Mouse (Mus musculus): ENCODE measurements around the gene Omt2a. TPM values are rescaled to one million over a fixed set of nuclear protein-coding genes. Genes with fewer than 3 reads are reported as not detected.
"Not testable (repeated sequence)": the region's sequence is repeated elsewhere in the genome, so short reads cannot be mapped to it uniquely, and the experiment has no call there.

Gene Omt2a
- polyA plus RNA-seq, 1 experiment from 2014 or later, result not detected

DNA sequence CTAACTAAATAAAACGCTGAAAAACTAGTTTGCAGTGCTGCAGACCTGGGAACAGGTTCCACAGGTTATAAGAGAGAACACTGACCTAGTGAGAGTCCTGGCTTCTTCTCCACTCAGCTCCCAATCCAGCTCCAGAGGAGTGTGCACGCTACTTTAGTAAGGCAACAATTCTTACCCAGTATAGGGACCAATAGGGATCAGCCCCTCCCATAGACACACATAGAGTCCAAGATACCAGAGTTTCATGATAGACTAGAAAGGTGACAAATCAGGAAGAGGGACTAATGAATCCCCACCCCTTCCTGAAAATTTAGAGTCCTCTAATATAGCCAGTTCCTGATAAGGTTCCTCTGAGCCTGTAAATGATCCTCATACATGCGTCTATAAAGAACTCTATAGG, 32.4 kb upstream of the Omt2a start:
- no peaks in the 10 kb centered on the region for H3K27me3 ChIP-seq (replicated peaks)
- H3K4me1 ChIP-seq, result no peaks in the 10 kb centered on the region
- H3K36me3 ChIP-seq, result no peaks in the 10 kb centered on the region
- peak; percentile 76 for ATAC-seq (ENCODE audit: insufficient read depth, low FRiP score, low read depth)
- no peak overlapping the region for H3K4me2 ChIP-seq
- H3K9me3 ChIP-seq, result no peaks in the 10 kb centered on the region
- 41% methylated on average over 3 of the region's 3 CpGs for WGBS
- H3K9ac ChIP-seq, result no peak overlapping the region
- no peak overlapping the region for H3K27ac ChIP-seq
- H3K4me3 ChIP-seq (replicated peaks), result no peak overlapping the region

DNA sequence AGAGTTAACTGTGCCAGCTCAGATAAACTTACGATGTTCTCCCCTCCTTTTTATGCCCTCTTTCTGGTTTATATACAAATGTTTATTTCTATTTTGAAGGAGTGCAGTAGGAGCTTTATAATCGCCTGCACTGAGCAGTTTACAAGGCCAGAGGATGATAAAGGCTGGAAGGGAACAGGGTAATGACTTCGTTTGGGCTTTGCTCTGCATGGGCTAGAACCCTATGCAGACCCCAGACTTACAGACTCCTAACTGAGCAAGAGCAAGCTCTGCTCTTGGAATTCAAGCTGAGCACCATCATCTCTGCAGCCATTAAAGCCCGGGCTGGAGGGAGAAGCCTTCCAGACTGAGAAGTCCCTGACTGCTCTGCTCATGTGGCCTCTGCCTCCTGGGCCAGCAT, 30.6 kb upstream of the Omt2a start:
- H3K9ac ChIP-seq; H3K27ac ChIP-seq; H3K4me3 ChIP-seq (replicated peaks); H3K9me3 ChIP-seq; H3K27me3 ChIP-seq (replicated peaks); H3K4me2 ChIP-seq; H3K4me1 ChIP-seq; H3K36me3 ChIP-seq; ATAC-seq (ENCODE audit: insufficient read depth, low FRiP score, low read depth): not testable (repeated sequence)
- 51% methylated on average over 4 of the region's 4 CpGs for WGBS

DNA sequence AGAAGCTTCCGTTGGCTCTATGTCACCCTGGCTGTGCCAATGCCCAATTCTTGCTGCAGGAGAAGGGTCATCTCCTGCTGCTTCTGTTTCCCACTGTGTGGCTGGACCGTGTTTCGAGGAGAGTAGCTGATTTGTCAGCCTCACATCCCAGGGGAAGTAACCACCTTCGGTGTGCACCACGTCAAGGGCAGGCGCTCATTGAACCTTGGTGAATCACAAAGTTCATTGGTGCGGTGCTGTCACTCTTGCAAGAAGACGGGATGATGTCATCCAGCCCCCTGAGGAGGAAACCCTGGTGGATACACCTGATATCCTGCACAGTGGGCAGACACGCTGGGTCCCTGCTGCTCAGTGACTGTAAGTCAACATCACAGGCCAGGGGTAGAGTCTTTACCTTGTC, 28.5 kb upstream of the Omt2a start:
- H3K4me2 ChIP-seq; H3K27ac ChIP-seq; ATAC-seq (ENCODE audit: insufficient read depth, low FRiP score, low read depth); H3K4me3 ChIP-seq (replicated peaks); H3K27me3 ChIP-seq (replicated peaks); H3K4me1 ChIP-seq; H3K36me3 ChIP-seq; H3K9me3 ChIP-seq; H3K9ac ChIP-seq: not testable (repeated sequence)
- 84% methylated on average over 9 of the region's 9 CpGs for WGBS

DNA sequence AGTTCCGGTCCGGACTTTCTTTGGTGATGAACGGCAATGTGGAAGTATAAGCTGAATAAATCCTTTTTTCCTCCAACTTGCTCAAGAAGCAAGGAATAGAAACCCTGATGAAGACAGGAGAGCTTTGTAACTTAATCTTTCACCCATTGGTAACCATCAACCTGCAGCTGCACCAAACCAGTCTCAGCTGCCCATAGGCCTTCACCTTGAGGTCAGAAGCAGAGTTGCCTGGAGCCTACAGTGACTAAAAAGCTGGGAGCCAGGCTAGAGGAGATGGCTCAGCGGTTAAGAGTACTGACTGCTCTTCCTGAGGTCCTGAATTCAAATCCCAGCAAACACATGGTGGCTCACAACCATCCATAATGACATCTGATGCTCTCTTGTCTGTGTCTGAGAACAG, 27.9 kb upstream of the Omt2a start:
- not testable (repeated sequence) for H3K4me2 ChIP-seq; H3K4me3 ChIP-seq (replicated peaks); H3K9ac ChIP-seq; H3K9me3 ChIP-seq; H3K4me1 ChIP-seq; H3K27ac ChIP-seq; H3K36me3 ChIP-seq; H3K27me3 ChIP-seq (replicated peaks); ATAC-seq (ENCODE audit: insufficient read depth, low FRiP score, low read depth)
- 81% methylated on average over 4 of the region's 4 CpGs for WGBS

DNA sequence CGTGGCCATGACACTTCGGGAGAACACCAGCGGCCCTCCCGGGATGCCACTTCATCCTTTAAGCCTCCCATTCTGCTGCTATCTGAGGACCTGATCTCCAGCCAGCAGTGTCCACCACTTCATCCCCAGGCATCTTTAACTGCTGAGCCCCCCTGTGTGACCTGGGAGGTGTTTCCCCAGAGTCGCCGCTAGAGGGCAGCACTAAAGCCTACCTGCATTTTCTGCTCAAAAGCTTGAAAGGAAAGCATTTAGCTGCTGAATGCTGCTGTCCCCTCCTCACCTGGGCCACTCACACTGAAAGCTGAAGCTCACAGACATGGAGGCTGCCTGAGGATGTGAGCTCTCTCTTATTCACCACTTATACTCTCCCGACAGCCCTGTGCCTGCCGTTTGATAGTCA, 25.7 kb upstream of the Omt2a start:
- H3K9me3 ChIP-seq; H3K4me3 ChIP-seq (replicated peaks); H3K4me2 ChIP-seq; ATAC-seq (ENCODE audit: insufficient read depth, low FRiP score, low read depth); H3K36me3 ChIP-seq; H3K9ac ChIP-seq; H3K27me3 ChIP-seq (replicated peaks); H3K4me1 ChIP-seq; H3K27ac ChIP-seq: not testable (repeated sequence)
- whole genome bisulfite sequencing, result 14% methylated on average over 8 of the region's 8 CpGs

DNA sequence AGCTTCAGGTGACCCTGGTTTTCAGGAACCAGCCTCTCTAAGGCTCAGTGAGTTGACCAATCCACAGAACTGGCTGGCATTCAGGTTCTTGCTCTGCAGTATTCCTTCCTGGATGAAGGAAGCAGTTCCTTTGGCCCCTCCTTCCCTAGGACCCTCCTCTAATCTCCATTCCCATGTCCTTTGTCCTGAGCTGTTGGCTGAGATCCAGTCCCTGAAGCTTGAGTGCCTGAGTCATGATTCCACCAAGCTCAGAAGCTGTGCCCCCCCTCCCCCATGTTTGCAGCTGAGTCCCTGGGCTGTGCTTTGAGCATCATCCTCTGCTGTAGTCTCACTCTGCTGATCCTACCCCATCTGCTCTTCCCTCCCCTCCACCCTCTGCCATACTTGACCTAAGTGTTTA, 22.5 kb upstream of the Omt2a start:
- not testable (repeated sequence) for H3K27me3 ChIP-seq (replicated peaks); H3K4me3 ChIP-seq (replicated peaks); H3K36me3 ChIP-seq; H3K4me2 ChIP-seq; ATAC-seq (ENCODE audit: insufficient read depth, low FRiP score, low read depth); H3K9ac ChIP-seq; H3K4me1 ChIP-seq; H3K27ac ChIP-seq; H3K9me3 ChIP-seq

DNA sequence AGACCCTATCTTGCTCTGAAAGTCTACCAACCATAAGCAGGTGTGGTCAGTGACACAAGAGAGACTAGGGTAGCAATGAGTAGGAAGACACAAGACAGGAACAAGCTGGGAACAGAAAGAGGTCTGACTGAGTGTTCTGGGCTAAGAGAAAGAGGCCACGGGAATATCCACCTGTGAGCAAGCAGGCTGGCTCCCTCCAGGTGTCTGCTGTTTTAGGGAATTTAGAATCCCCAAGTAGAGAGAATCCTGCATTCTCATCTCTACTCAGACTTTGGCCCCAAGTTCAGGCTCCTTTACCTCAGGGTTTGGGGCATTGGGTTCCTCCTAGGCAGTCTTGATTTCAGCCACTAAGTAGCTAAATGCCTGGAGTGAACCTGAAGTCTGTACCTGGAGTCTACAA, 12.7 kb upstream of the Omt2a start, which contains the start of gene Omt2b:
TSS of gene Omt2b (plus strand) at position 301 of the 400 bp plus-strand sequence.
- WGBS, result 91% methylated on average over 1 of the region's 1 CpGs
- ATAC-seq (ENCODE audit: insufficient read depth, low FRiP score, low read depth); H3K27ac ChIP-seq; H3K4me1 ChIP-seq; H3K36me3 ChIP-seq; H3K4me3 ChIP-seq (replicated peaks); H3K9ac ChIP-seq; H3K27me3 ChIP-seq (replicated peaks); H3K4me2 ChIP-seq; H3K9me3 ChIP-seq: not testable (repeated sequence)

DNA sequence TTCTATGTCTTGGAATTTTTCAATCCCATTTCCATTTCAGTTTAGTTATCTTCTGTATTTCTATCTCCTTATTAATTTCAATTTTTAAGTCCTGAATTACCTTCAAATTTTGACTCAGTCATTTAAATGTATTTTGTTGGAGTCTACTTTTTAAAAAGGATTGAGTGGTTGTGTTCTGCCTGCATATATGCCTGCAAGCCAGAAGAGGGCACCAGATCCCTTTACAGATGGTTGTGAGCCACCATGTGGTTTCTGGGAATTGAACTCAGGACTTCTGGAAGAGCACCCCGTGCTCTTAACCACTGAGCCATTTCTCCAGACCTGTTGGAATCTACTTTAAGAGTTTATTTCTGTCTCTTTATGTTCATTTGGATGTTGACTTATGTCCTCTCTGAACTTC, 4.9 kb upstream of the Omt2a start:
- H3K9me3 ChIP-seq, result no peaks in the 10 kb centered on the region
- H3K36me3 ChIP-seq, result no peaks in the 10 kb centered on the region
- H3K27ac ChIP-seq, result no peak overlapping the region
- 21% methylated on average over 1 of the region's 1 CpGs for WGBS
- no peak overlapping the region for H3K4me2 ChIP-seq
- H3K4me1 ChIP-seq, result no peaks in the 10 kb centered on the region
- H3K9ac ChIP-seq, result no peak overlapping the region
- no peak overlapping the region for H3K4me3 ChIP-seq (replicated peaks)
- ATAC-seq (ENCODE audit: insufficient read depth, low FRiP score, low read depth), result no peak
- H3K27me3 ChIP-seq (replicated peaks), result no peaks in the 10 kb centered on the region

DNA sequence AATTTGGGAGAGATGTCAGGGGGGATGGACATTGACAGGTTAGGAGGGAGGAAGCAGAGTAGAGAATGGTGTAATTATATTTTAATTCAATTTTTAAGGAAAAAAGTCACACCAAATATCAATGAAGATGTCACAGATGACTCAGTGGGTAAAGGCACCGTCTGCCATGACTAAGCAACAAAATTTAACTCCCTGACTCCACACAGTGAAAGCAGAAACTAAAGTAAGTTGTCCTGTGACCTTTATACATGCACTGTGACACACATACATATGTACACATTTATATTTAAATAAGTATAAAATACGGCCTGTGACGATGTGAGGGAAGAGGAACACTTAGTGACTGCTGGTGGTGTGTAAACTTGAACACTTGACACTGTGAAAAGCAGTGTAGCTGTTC, 6.5 kb downstream of the Omt2a start:
- H3K4me3 ChIP-seq (replicated peaks); H3K4me1 ChIP-seq; H3K27me3 ChIP-seq (replicated peaks); H3K36me3 ChIP-seq; H3K9ac ChIP-seq; H3K27ac ChIP-seq; ATAC-seq (ENCODE audit: insufficient read depth, low FRiP score, low read depth); H3K9me3 ChIP-seq; H3K4me2 ChIP-seq: not testable (repeated sequence)
- WGBS, result 71% methylated on average over 3 of the region's 3 CpGs

DNA sequence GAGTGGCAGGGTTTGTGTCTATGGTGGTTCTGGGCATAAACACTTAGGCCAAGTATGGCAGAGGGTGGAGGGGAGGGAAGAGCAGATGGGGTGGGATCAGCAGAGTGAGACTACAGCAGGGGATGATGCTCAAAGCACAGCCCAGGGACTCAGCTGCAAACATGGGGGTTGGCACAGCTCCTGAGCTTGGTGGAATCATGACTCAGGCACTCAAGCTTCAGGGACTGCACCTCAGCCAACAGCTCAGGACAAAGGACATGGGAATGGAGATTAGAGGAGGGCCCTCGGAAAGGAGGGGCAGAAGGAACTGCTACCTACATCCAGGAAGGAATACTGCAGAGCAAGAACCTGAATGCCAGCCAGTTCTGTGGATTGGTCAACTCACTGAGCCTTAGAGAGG, 15.5 kb downstream of the Omt2a start:
- not testable (repeated sequence) for H3K9ac ChIP-seq; H3K27ac ChIP-seq; H3K4me3 ChIP-seq (replicated peaks); H3K4me1 ChIP-seq; H3K4me2 ChIP-seq; H3K36me3 ChIP-seq; H3K9me3 ChIP-seq; H3K27me3 ChIP-seq (replicated peaks)
- 67% methylated on average over 1 of the region's 1 CpGs for WGBS
- 0 out of 2 replicates have a peak, but pooled peaks have one; percentile 18 for ATAC-seq (ENCODE audit: insufficient read depth, low FRiP score, low read depth)

DNA sequence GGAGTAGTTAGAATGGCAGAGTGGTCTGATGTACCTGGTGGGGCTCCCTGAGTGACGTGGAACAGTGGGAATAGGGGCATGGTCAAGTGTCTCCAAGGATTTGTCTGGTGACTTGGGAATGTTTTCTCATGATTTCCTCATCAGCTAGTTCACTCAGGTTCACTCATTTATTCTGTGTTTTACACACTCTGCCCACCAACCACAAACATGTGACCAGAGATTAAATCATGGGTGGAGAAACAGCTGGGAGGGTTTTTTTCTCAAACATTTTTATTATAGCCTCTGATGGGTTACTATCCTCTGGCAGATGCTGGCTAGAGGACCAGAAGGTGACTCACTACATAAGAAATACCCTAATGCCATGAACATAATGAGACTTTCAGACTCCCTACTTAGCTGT, 16.4 kb downstream of the Omt2a start:
- Histone ChIP-seq H3K27ac (no peak overlapping the region), H3K9me3 (no peaks in the 10 kb centered on the region), H3K4me1 (no peaks in the 10 kb centered on the region), H3K4me3 (replicated peaks) (no peak overlapping the region), H3K27me3 (replicated peaks) (no peaks in the 10 kb centered on the region), H3K36me3 (no peaks in the 10 kb centered on the region), H3K9ac (no peak overlapping the region), H3K4me2 (no peak overlapping the region)
- ATAC-seq (ENCODE audit: insufficient read depth, low FRiP score, low read depth), result no peak
- WGBS, result 74% methylated on average over 1 of the region's 1 CpGs

DNA sequence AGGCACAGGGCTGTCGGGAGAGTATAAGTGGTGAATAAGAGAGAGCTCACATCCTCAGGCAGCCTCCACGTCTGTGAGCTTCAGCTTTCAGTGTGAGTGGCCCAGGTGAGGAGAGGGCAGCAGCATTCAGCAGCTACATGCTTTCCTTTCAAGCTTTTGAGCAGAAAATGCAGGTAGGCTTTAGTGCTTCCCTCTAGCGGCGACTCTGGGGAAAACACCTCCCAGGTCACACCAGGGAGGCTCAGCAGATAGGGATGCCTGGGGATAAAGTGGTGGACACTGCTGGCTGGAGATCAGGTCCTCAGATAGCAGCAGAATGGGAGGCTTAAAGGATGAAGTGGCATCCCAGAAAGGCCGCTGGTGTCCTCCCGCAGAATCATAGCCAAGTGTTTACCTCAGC, 18.5 kb downstream of the Omt2a start:
- not testable (repeated sequence) for H3K27me3 ChIP-seq (replicated peaks); H3K4me1 ChIP-seq; H3K9me3 ChIP-seq; H3K27ac ChIP-seq; H3K36me3 ChIP-seq; H3K4me2 ChIP-seq; H3K9ac ChIP-seq; ATAC-seq (ENCODE audit: insufficient read depth, low FRiP score, low read depth); H3K4me3 ChIP-seq (replicated peaks)
- WGBS, result 9% methylated on average over 6 of the region's 6 CpGs

DNA sequence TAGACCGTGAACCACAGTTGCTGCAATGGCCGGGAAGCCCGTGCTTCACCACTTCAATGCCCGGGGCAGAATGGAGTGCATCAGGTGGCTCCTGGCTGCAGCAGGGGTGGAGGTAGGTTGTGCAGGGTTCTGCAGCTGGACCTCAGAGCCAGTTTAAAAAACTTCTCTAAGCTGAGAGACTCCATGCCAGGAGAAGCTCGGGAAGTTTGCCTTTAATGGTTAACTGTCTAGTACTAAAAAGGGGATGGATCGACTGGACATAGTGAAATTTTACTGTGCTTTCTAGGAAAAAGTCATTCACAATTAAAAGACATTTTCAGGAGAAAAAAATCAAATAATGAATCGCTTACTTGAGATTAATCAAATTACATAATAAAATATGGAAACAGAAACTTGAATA, 19.8 kb downstream of the Omt2a start:
- not testable (repeated sequence) for H3K9ac ChIP-seq; H3K36me3 ChIP-seq; H3K4me1 ChIP-seq; H3K27me3 ChIP-seq (replicated peaks); ATAC-seq (ENCODE audit: insufficient read depth, low FRiP score, low read depth); H3K9me3 ChIP-seq; H3K4me3 ChIP-seq (replicated peaks); H3K4me2 ChIP-seq; H3K27ac ChIP-seq
- WGBS, result 74% methylated on average over 7 of the region's 7 CpGs
